In genomic region chr2:115852615-115853014, GRCm38 (mm10) we compare ENCODE assay signal across 8 mouse cellular contexts.
DNase-seq lines count a peak whose midpoint lies in the region; ATAC-seq and TF ChIP-seq lines count a peak whose summit lies in the region.

No protein-coding gene starts in this region.

- H3K27me3 ChIP-seq in heart, postnatal 0 days (ENCODE audit: control insufficient read depth, insufficient read depth, low read length) = peaks cover 43% of the 10 kb centered on the region
- H3K27me3 ChIP-seq in midbrain, embryonic 13.5 days = peaks cover 62% of the 10 kb centered on the region

- no peak for TF ChIP-seq EP300 in heart, postnatal 0 days (IDR thresholded peaks at IDR 0.05; ENCODE audit: low read depth)

- H3K9ac ChIP-seq in heart, postnatal 0 days (replicated peaks; ENCODE audit: low read depth, low read length) = peak overlapping the region; percentile 17
- H3K9ac ChIP-seq in midbrain, embryonic 13.5 days (replicated peaks) = peak overlapping the region; percentile 21; the same call in 1 of the 2 replicates

- H3K9me3 ChIP-seq in heart, postnatal 0 days (replicated peaks; ENCODE audit: control insufficient read depth, low read length) = no peaks in the 10 kb centered on the region
- H3K9me3 ChIP-seq in midbrain, embryonic 13.5 days = no peaks in the 10 kb centered on the region

- TF ChIP-seq CTCF in heart, postnatal 0 days (IDR thresholded peaks at IDR 0.05; ENCODE audit: low read depth) = no peak

- H3K36me3 ChIP-seq in heart, postnatal 0 days (replicated peaks; ENCODE audit: control insufficient read depth, insufficient read depth, low read length) = no peaks in the 10 kb centered on the region
- no peaks in the 10 kb centered on the region for H3K36me3 ChIP-seq in midbrain, embryonic 13.5 days

- peak; percentile 36 for DNase-seq in gastrocnemius, postnatal 14 days
- DNase-seq in gastrocnemius, postnatal 25 days = no peak
- peak; percentile 87 for DNase-seq in embryo, embryonic 11 days
- DNase-seq in heart, postnatal 0 days (ENCODE audit: low spot score) = peak; percentile 59
- DNase-seq in kidney, postnatal 10 days = peak; percentile 86
- DNase-seq in spleen, postnatal 36 days (ENCODE audit: low spot score in 2 of 2) = no peak
- no peak for DNase-seq in layer of hippocampus, adult 11-12 months (ENCODE audit: low spot score)

- ATAC-seq in heart, postnatal 0 days (ENCODE audit: insufficient read depth, low read depth) = peak; percentile 51; the same call in 1 of the 2 replicates
- peak; percentile 57 for ATAC-seq in midbrain, embryonic 13.5 days

- H3K4me2 ChIP-seq in heart, postnatal 0 days (ENCODE audit: low read depth, low read length) = peak overlapping the region; percentile 59
- peak overlapping the region; percentile 55 for H3K4me2 ChIP-seq in midbrain, embryonic 13.5 days (replicated peaks)

- WGBS in heart, postnatal 0 days = 2% methylated on average over 21 of the region's 22 CpGs
- WGBS in midbrain, embryonic 13.5 days = under 1% methylated on average over 22 of the region's 22 CpGs

- H3K27ac ChIP-seq in heart, postnatal 0 days (ENCODE audit: low read depth) = no peak overlapping the region
- H3K27ac ChIP-seq in midbrain, embryonic 13.5 days = no peak overlapping the region

- H3K4me3 ChIP-seq in heart, postnatal 0 days (ENCODE audit: low read depth, low read length) = peak overlapping the region; percentile 41
- peak overlapping the region; percentile 34 for H3K4me3 ChIP-seq in midbrain, embryonic 13.5 days (replicated peaks)

- peaks cover 5% of the 10 kb centered on the region for H3K4me1 ChIP-seq in heart, postnatal 0 days (ENCODE audit: control insufficient read depth, insufficient read depth)
- peaks cover 36% of the 10 kb centered on the region for H3K4me1 ChIP-seq in midbrain, embryonic 13.5 days (replicated peaks)

- intact Hi-C loops in gastrocnemius, postnatal 14 days (cut with DNase I; ENCODE audit: low total_unique reads) = loop anchor here (10.0 kb wide), 2 partner anchors 212 to 252 kb away; partner anchors contain the start of gene Meis2

Comparison
In these comparisons a context has a peak if more than half of its experiments do, and no peak if none do; other contexts are left out.
1. DNase-seq: peak in gastrocnemius, postnatal 14 days (single experiment), embryo, embryonic 11 days (single experiment), heart, postnatal 0 days (single experiment) and kidney, postnatal 10 days (single experiment); none in gastrocnemius, postnatal 25 days (single experiment), spleen, postnatal 36 days (0 of 2) and layer of hippocampus, adult 11-12 months (single experiment).